Mouse (Mus musculus) 416B (cell line): ENCODE results near the gene Slc11a2.
A peak's percentile ranks its signal among the peaks of the same experiment; 100 is the strongest.
"Not testable (repeated sequence)": the region's sequence is repeated elsewhere in the genome, so short reads cannot be mapped to it uniquely, and the experiment has no call there.

Experiments used
- DNase-seq: peaks from one replicate; pipeline ENCODE4 v3.0.0; 2011; ENCODE audit warnings: low read depth

Slc11a2 gene

GRCm38 (mm10) chr15:100402798-100403197 is 22.1 kb downstream of the Slc11a2 start:
- DNase-seq: no peak

- no peak for DNase-seq
Observed at GRCm38 (mm10) chr15:100402347-100402746, 22.5 kb downstream of the Slc11a2 start.

GRCm38 (mm10) chr15:100401811-100402210 is 23.1 kb downstream of the Slc11a2 start:
- no peak for DNase-seq

DNA sequence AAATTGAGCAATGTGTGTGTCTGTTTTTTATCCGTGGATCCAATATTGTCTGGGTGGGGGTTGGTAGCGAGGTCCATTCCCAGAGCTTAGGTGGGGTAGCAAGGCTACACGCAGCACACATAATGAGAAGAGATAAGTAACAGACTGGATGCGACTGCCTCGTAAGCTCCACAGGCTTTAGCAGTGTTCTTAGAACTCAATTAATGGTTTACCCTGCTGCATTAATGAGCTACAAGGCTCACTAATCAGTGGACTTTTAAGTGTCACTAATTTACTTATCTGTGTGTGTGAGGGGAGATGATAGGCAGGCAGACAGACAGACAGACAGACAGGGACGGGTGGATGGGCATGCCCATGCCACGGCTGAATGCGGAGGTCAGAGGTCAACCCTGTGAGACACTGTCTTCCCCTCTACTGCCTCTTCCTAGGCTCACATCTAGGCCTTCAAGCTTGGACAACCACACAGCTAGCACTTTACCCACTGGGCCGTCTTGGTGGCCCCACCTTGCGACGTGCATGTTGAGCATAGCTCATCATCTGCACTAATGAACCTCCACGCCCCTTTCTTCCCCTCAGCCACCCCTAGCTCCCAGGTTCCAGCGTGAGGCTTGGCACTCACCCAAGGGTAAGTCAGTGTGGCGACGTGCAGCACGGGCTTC is 24.2 kb downstream of the Slc11a2 start:
- no peak for DNase-seq

GRCm38 (mm10) chr15:100395561-100395960 is 29.3 kb downstream of the Slc11a2 start:
- no peak for DNase-seq

DNA sequence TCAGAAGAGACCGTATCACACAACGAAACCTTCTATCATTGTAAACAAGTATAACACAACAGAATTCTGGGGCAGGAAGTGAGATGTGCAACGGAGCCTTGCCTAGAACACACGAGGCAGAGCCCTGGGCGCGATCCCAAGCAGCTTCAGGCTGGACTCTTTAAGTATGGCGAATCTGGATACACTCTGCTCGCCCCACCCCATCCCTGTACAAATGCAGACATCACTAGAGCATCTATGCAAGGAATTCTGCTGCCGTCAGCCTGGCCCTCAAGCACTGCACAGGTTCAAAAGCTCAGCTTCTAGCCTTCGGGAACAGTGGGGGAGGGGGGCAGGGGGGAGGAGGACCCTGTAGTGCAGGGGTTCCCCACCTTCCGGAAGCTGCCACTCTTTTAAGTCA is 31.9 kb downstream of the Slc11a2 start:
- no peak for DNase-seq

DNA sequence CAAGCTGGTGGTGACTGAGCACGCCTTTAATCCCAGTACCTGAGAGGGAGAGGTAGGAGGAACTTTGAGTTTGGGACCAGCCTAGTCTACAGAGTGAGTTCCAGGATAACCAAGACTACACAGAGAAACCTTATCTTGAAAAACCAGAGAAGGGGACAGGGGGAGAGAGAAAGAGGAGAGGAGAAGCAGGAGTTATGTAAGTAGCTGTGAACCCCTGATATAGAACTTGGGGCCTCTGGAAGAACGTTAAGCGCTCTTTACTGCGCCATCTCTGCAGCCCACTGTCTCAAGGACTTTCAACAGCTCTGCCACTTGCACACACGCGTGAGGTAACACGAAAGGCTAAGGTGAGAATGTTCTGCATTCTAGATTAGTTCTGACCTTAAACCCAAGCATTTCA is 33.3 kb downstream of the Slc11a2 start:
- no peak for DNase-seq

GRCm38 (mm10) chr15:100391066-100391465 is 33.8 kb downstream of the Slc11a2 start:
- DNase-seq: no peak

DNA sequence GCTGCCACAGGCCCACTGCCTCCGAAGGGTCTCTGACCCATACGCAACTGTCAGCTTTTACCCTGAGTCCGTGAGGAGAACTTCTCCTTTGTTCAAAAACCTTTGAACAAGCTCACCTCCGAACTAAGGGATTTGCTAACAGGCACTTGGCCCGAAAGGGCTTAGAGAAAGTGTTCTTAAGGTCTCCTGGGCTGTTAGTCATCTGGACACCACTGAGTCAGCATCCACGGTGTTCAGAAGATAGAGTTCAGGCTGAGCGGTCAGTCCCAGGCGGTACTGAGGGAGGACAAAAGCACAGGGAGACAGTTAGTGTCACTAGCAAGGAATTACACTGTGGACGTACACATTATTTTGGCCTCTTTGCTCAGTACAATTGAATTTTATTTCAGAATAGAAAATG is 36.0 kb downstream of the Slc11a2 start:
- DNase-seq: no peak

GRCm38 (mm10) chr15:100388224-100388835 is 36.5 kb downstream of the Slc11a2 start:
- peak; percentile 38 for DNase-seq

DNA sequence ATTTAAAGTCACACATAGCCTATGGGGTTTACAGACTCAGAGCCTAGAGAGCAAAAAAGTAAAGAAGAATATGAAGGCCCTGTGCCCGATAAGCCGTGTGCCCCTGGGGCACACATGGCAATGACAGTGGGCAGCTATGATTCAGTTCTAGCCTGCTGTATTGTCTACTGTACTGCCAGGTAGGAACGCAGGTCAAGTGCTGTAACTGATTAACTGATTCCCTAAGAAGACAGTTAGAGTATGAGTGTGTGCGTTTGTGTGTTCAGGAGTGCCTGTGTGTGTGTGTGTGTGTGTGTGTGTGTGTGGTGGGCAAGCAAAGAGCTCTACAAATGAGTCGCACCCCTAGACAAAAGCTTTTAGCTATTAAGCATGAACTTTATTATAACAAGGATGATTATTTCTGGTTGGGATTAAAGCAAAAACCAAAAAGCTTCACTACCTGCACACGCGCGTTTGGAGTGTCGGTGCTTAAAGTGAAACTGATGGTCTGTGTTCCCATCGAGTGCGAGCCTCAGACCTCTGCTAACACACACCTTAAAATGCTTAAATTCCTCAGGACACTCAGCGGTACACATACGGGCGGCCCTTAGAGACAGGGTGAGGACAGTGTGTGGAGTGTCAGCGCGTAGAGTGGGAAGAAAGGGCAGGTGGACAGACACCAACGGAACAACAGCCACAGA is 37.2 kb downstream of the Slc11a2 start:
- no peak for DNase-seq

- no peak for DNase-seq
Observed at GRCm38 (mm10) chr15:100385705-100386104, 39.2 kb downstream of the Slc11a2 start.

- no peak for DNase-seq
Observed at GRCm38 (mm10) chr15:100380104-100380503, 44.8 kb downstream of the Slc11a2 start.

DNA sequence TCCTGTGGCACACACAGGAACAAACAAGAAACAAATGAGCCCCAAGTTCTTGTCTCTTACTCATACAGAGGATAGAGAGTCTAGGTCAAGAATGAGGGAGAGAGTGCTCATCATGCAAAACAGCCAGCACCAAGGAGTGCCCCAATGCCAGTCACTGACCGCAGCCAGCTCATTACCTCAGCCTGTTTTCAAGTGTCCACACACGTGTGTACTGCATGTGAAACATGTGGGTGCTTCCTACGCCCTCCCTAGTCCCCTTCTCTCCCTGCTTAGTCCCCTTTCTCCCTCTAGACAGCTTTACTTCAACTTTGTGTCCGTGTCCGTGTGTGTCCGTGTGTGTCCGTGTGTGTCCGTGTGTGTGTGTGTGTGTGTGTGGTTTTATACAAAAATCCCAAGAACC is 45.2 kb downstream of the Slc11a2 start:
- DNase-seq: no peak

- not testable (repeated sequence) for DNase-seq
Observed at GRCm38 (mm10) chr15:100377847-100378505, 46.9 kb downstream of the Slc11a2 start.

DNA sequence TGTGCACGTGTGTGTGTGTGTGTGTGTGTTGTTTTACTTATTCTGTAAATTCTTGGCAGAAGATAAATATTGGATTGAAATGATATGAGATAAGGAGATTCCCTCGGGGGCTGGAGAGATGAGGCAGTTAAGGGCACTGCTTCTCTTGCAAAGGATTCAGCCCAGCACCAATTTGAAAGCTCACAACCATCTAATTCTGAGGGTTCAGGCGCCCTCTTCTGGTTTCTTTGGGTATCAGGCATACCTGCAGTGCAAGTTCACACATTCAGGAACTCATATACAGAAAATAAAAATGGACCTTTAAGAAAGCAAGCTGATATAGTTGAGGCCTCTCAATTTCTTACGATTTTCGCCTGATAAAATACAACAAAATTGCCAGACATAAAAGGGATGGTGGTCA is 49.8 kb downstream of the Slc11a2 start:
- DNase-seq: peak; percentile 78

- DNase-seq: no peak
Observed at GRCm38 (mm10) chr15:100367119-100367518, 57.8 kb downstream of the Slc11a2 start.

DNA sequence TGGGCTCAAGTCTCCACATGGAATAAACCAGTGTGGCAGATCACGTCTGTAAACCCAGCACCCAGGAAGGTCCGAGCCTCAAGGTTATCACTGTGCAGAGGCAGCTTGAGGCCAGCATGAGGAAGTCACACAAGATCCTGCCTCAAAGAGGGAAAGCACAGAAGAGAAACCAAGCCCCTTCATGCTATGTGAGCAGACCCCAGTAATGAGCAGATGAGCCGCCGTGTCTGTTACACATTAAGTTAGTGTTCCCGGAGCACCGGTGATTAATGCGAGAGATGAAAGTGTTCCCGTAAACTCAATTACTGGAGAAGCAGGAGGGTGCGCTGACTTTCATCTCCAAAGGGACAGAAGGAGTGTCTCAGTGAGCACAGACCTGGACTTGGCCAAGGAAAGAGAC is 58.9 kb downstream of the Slc11a2 start:
- DNase-seq: not testable (repeated sequence)

DNA sequence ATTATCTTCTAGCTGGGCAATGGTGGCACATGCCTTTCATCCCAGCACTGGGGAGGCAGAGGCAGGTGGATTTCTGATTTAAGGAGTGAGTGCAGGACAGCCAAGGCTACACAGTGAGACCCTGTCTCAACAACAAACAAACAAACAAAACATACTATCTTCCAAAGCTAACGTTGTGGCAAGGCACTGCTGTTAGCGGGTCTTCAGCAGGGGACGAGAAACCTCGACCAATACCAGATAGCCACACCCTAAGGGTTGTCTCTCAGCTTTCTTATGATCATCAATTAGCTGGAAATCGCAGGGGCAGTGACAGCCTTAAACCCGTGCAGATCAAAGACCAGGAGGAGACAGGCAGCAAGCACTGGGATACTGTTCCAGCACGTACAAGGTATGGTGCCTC is 60.6 kb downstream of the Slc11a2 start, which contains the start of gene Higd1c:
Gene Higd1c (plus strand): TSS at position 301 of the 400 bp plus-strand sequence.
- no peak for DNase-seq

GRCm38 (mm10) chr15:100355876-100356275 is 69.0 kb downstream of the Slc11a2 start:
- DNase-seq: no peak

- DNase-seq: not testable (repeated sequence)
Observed at GRCm38 (mm10) chr15:100353399-100353798, 71.5 kb downstream of the Slc11a2 start.

- no peak for DNase-seq
Observed at GRCm38 (mm10) chr15:100352711-100353250, 72.1 kb downstream of the Slc11a2 start, which contains the start of the genes Methig1 and Mettl7a2. Gene Methig1, plus strand, starts transcription at chr15:100353149. Gene Mettl7a2, plus strand, starts transcription at chr15:100353200.
